Mouse (Mus musculus) bone marrow, adult 2 months (tissue): Measurements from ENCODE around the gene Pdcd11.

ENCODE experiments used
- CTCF ChIP-seq: fragments of 200-500 bp; IDR thresholded peaks from 2 replicates; pipeline ENCODE4 v1.5.1; 2011; ENCODE audit warnings: low read length, control low read depth; ENCODE audit not compliant: control insufficient read depth, insufficient read depth
- POLR2A ChIP-seq: fragments of 200-500 bp; IDR thresholded peaks from 2 replicates; pipeline ENCODE4 v1.6.1; 2011; ENCODE audit warnings: low read depth, mild to moderate bottlenecking, control low read depth, low read length, borderline replicate concordance; ENCODE audit not compliant: control insufficient read depth

DNA sequence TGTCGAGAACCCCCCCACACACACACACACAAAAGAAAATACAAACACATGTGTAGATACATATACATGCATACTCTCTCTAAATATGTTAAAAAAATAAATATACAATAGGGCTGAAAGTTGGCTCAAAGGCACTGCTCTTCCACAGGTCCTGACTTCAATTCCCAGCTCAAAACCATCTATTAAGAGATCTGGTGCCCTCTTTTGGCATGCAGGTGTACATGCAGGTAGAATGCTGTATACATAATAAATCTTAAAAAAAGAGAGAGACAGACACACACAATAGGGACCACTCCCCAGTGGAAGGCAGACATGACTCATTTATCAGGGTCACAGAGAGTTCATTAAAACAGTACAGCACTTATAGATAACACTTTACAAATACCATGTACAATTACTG is 44.2 kb upstream of the Pdcd11 start:
- TF ChIP-seq CTCF (no peak), POLR2A (no peak)
